ENCODE assay signal across 14 mouse cellular contexts in the genomic region with DNA sequence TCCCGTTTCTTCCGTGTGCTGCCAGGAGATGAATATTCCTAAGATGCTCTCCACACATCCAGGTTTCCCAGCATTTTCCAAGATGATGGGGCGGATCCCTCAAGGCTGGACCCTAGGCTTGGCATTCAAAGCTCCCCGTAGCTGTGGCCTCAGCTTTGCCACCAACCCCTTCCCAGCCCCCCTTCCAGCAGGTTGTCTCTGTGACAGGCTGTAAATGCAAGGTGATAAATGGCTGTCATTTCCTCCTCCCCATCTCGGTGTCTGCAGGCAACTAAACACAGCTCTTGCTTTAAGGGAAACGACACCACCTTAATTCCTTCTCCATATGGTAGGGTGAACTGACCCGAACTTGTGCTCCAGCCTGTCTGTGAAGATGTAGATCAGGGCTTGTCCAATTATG. TPM values are rescaled to one million over a fixed set of nuclear protein-coding genes. Genes with fewer than 3 reads are reported as not detected.
DNase-seq lines count a peak whose midpoint lies in the region; TF ChIP-seq lines count a peak whose summit lies in the region.
"Had no signal": no experiment of that assay in that cellular context is flagged by ENCODE, and none has a peak within 500 bp of the region (broad histone marks: within the 10 kb centered on the region; RNA-seq: fewer than 3 reads in every experiment).

No protein-coding gene starts in this region.

- peaks cover 30% of the 10 kb centered on the region for H3K27me3 ChIP-seq in E14TG2a.4 (ENCODE audit: insufficient read depth, low read length)
- peaks cover 21% of the 10 kb centered on the region for H3K27me3 ChIP-seq in hindbrain, embryonic 10.5 days (ENCODE audit: insufficient read depth, poor library complexity, severe bottlenecking)
- peaks cover 15% of the 10 kb centered on the region for H3K27me3 ChIP-seq in midbrain, embryonic 10.5 days (ENCODE audit: low read depth, poor library complexity, severe bottlenecking)

- peaks cover 33% of the 10 kb centered on the region for H3K4me1 ChIP-seq in E14TG2a.4 (replicated peaks; ENCODE audit: low read depth, low read length)
- peaks cover 27% of the 10 kb centered on the region for H3K4me1 ChIP-seq in hindbrain, embryonic 10.5 days (replicated peaks)
- H3K4me1 ChIP-seq in midbrain, embryonic 10.5 days, result peaks cover 26% of the 10 kb centered on the region

- 10% methylated on average over 7 of the region's 7 CpGs for WGBS in hindbrain, embryonic 10.5 days
- WGBS in midbrain, embryonic 10.5 days, result 13% methylated on average over 7 of the region's 7 CpGs

- 0 out of 2 replicates have a peak, but pooled peaks cover under 1% of the 10 kb centered on the region for H3K36me3 ChIP-seq in E14TG2a.4 (ENCODE audit: insufficient read depth, low read length)
- peaks cover 8% of the 10 kb centered on the region; the same call in 1 of the 2 replicates for H3K36me3 ChIP-seq in hindbrain, embryonic 10.5 days
- peaks cover 8% of the 10 kb centered on the region for H3K36me3 ChIP-seq in midbrain, embryonic 10.5 days
- H3K36me3 ChIP-seq: heart, embryonic 15.5 days; limb, embryonic 15.5 days had no signal

- peak overlapping the region; percentile 50 for H3K4me3 ChIP-seq in E14TG2a.4 (replicated peaks; ENCODE audit: low read length)
- H3K4me3 ChIP-seq in hindbrain, embryonic 10.5 days, result peak overlapping the region; percentile 42
- peak overlapping the region; percentile 43 for H3K4me3 ChIP-seq in midbrain, embryonic 10.5 days
- H3K4me3 ChIP-seq: erythroblast, embryonic 14.5 days; heart, embryonic 15.5 days; limb, embryonic 15.5 days had no signal

- DNase-seq in embryo, embryonic 9.5 days (ENCODE audit: extremely low spot score), result peak; percentile 30
- no peak for DNase-seq in hindbrain, embryonic 10.5 days (ENCODE audit: low spot score)
- DNase-seq in midbrain, embryonic 10.5 days (ENCODE audit: low spot score), result no peak
- no peak for DNase-seq in spleen, postnatal 36 days (ENCODE audit: low spot score in 2 of 2)
- no peak for DNase-seq in frontal cortex, postnatal 14 days (ENCODE audit: low spot score in 2 of 2)
- DNase-seq in spleen, adult 18-20 months, result no peak
- no peak for DNase-seq in urinary bladder, postnatal 4 days (ENCODE audit: low spot score in 2 of 2)
- DNase-seq: adrenal gland, postnatal 36 days; cerebellum, adult 18-20 months; right cerebral cortex, postnatal 25 days had no signal

- peak overlapping the region; percentile 77 for H3K27ac ChIP-seq in hindbrain, embryonic 10.5 days
- H3K27ac ChIP-seq in midbrain, embryonic 10.5 days (replicated peaks), result peak overlapping the region; percentile 73
- H3K27ac ChIP-seq: heart, embryonic 15.5 days; limb, embryonic 15.5 days had no signal

- no peaks in the 10 kb centered on the region for H3K9me3 ChIP-seq in E14TG2a.4 (ENCODE audit: low read length)
- H3K9me3 ChIP-seq in hindbrain, embryonic 10.5 days, result no peaks in the 10 kb centered on the region
- H3K9me3 ChIP-seq in midbrain, embryonic 10.5 days (replicated peaks), result no peaks in the 10 kb centered on the region
- H3K9me3 ChIP-seq: heart, embryonic 15.5 days; limb, embryonic 15.5 days had no signal

- TF ChIP-seq CTCF in E14TG2a.4 (conservative IDR thresholded peaks at IDR 0.05; ENCODE audit: low read length), result no peak

RNA-seq across cellular contexts. Expression of gene Tti1, which starts 52.6 kb away (rescaled TPM):
- 36.5 and 39.7 TPM in 2 replicates for polyA plus RNA-seq in hindbrain, embryonic 10.5 days (2016; fragmentation: Nextera tagmentation; extraction: Ambion mirVana)
- polyA plus RNA-seq in midbrain, embryonic 10.5 days (2016; fragmentation: Nextera tagmentation; extraction: Ambion mirVana), result 41.6 and 43.4 TPM in 2 replicates

RNA-seq across cellular contexts. Expression of gene Rprd1b, which starts 52.7 kb away (rescaled TPM):
- polyA plus RNA-seq in hindbrain, embryonic 10.5 days (2016; fragmentation: Nextera tagmentation; extraction: Ambion mirVana), result 55.7 and 56.8 TPM in 2 replicates
- polyA plus RNA-seq in midbrain, embryonic 10.5 days (2016; fragmentation: Nextera tagmentation; extraction: Ambion mirVana), result 56.6 and 60.8 TPM in 2 replicates
